Mouse (Mus musculus): Measurements from ENCODE around the gene Angptl3.

Angptl3 gene

DNA sequence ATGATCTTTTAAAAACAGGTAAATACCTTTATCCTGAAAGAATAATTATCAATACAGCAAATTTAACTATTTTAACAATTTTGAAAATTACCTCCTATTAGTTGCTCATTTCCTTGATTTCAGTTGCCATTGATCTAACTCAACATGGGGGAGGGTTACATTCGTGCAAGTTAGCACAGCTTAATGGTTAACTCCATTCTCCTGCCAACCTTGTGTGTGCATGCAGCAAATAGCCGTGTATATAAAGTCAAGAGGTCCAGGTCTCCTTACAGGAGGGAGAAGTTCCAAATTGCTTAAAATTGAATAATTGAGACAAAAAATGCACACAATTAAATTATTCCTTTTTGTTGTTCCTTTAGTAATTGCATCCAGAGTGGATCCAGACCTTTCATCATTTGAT lies at the start of gene Angptl3:
TSS of gene Angptl3 (plus strand) at position 269 of the 400 bp plus-strand sequence.
- in situ Hi-C loops (cut with MboI, MseI), result no loop called here

- in situ Hi-C loops (cut with MboI, MseI), result no loop called here
Measured at GRCm38 (mm10) chr4:98984701-98985100, 46.1 kb upstream of the Angptl3 start.

DNA sequence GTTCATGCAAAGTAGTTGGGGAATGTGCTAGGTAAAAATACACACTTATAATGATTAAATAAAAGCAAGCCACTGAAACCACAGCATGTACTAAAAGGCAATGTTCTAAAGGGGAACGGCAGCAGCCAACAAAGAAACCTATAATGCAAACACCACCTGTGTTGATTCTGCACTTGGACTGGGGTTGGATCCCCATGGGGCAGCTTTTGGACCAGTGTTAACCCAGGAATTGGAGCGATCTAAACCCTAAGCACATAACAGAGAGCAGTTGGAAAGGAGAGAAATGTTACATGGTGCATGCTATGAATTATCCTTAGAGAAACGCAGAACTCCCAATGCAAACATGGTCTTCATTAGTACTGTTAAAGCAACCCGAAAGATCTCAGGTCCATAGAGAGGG lies 37.3 kb upstream of the Angptl3 start:
- in situ Hi-C loops (cut with MboI, MseI), result no loop called here

DNA sequence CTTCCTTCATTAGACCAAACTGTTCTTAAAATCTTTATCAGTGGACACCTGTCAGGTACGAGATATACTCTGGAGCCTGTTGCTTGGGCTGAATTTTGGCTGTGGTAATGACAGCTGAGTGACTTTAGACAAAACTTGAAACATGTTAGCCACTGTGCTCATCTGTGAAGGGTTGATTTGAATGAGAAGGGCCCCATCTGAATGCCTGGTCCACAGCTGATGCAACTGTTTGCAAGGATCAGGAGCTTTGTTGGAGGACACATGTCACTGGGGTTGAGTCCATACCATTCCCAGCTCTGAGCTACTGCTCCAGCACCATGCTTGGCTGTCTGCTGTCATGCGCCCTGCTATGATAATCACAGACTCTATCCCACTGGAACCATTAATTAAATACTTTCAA lies 25.2 kb upstream of the Angptl3 start:
- in situ Hi-C loops (cut with MboI, MseI), result no loop called here

GRCm38 (mm10) chr4:99006319-99006718 lies 24.4 kb upstream of the Angptl3 start:
- in situ Hi-C loops (cut with MboI, MseI), result no loop called here

- in situ Hi-C loops (cut with MboI, MseI), result no loop called here
Measured at GRCm38 (mm10) chr4:99011039-99011438, 19.7 kb upstream of the Angptl3 start.

DNA sequence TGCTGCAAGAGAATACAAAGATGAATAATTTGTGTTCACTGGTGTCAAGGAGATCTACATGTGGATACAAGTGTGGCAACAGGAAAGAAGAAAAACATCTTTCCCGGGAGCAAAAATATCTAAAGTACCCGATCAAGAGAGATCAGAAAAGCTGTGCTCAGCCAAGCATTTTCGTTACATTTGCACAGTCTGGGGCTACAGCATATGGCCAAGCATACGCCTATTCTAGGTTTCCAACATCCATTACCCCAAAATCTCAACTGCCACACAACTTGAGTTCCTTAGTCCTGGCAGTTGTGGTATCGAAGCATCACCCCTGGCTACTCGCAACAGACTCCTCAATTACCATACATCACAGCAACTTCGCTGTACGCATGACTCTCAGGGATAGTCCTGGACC lies 8.5 kb upstream of the Angptl3 start:
- in situ Hi-C loops (cut with MboI, MseI), result no loop called here

GRCm38 (mm10) chr4:99028377-99028776 lies 2.4 kb upstream of the Angptl3 start:
- in situ Hi-C loops (cut with MboI, MseI), result no loop called here

- in situ Hi-C loops (cut with MboI, MseI), result no loop called here
Measured at GRCm38 (mm10) chr4:99032921-99033320, 2.2 kb downstream of the Angptl3 start.

- in situ Hi-C loops (cut with MboI, MseI), result no loop called here
Measured at GRCm38 (mm10) chr4:99044854-99045253, 14.1 kb downstream of the Angptl3 start.

- in situ Hi-C loops (cut with MboI, MseI), result no loop called here
Measured at GRCm38 (mm10) chr4:99046471-99046870, 15.7 kb downstream of the Angptl3 start.

DNA sequence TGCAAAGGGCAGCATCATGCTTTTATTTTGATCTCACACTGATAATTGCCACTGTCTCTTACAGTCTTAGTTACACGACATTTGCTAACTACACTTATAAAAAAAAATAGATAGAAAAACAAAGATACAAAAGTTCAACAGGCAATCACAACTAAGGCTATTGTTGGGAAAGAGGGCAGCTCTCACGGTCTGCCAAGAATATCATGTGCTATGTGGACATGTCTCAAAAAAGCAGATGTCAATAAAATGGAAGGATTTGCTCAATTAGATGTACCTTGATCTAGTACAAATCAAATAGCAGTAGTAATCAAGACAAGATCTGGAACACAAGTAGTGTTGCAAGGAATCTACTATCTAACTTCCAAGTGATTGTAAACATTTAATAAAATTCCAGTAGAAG lies 17.8 kb downstream of the Angptl3 start:
- in situ Hi-C loops (cut with MboI, MseI), result no loop called here

GRCm38 (mm10) chr4:99064524-99064923 lies 33.8 kb downstream of the Angptl3 start:
- in situ Hi-C loops (cut with MboI, MseI), result no loop called here

DNA sequence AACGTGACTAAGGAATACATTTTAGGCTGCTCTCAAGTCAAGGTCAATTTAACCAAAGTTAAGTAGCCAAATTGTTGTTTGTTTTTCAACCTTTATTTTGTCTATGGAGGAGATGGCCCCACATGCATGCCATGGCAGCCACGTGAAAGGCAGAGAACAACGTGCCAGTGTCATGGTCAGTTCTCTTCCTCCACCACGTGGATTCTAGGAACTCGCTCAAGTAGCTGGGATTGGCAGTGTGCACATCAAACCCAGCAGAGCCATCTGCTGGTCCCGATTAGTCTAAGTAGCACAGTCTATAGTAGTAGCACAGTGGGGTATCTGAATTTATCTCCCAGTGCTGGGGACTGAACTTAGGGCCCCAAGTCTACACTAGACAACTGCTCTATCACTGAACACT lies 38.1 kb downstream of the Angptl3 start:
- in situ Hi-C loops (cut with MboI, MseI), result no loop called here

- in situ Hi-C loops (cut with MboI, MseI), result no loop called here
Measured at GRCm38 (mm10) chr4:99078005-99078404, 47.3 kb downstream of the Angptl3 start.

- in situ Hi-C loops (cut with MboI, MseI), result no loop called here
Measured at GRCm38 (mm10) chr4:99081169-99081568, 50.4 kb downstream of the Angptl3 start.

DNA sequence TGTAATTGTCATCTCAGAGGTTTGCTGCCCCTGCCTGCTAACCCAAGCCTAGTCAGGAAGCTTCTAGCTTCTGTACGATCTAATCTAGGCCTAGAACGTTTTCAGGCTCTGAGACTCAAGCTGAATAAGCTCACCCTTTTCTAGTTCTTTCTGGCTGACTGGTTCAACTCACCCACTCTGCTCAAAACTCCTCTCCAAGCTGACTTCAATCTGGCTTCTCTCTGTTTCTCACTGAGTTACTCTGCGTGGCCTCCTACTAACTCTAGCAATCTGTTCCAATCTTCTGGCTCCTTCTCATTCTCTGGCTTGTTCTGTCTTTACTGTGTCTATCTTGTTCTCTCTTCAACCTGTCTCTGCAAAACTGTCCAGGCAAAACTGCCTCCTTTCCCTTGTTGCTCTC lies 53.1 kb downstream of the Angptl3 start:
- in situ Hi-C loops (cut with MboI, MseI), result no loop called here

GRCm38 (mm10) chr4:99087760-99088485 lies 57.2 kb downstream of the Angptl3 start:
- in situ Hi-C loops (cut with MboI, MseI), result no loop called here

DNA sequence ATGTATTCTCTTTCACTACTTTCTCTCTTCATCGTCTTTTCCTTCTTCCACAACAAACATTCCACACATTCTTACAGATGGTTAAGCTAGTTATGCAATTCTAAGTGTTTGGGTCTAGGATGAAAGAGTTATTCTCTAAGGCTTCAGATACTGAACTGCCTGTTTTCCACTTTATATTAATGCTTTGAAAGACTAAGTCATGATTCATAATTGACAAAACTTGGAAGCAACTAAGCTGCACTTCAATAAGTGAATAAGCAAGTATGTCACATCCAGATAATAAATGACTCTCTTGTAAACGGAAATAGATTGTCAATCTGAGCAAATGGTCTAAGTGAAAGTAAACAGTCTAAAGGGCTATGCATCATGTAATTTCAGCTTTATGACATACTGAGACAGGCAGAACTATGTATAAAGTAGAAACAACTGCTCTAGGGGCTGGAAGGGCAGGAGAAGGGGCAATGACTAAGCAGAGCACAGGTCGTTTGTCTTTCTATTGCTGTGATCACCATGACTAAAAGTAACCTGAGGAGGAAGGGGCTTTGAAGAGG lies 60.5 kb downstream of the Angptl3 start:
- in situ Hi-C loops (cut with MboI, MseI), result no loop called here

GRCm38 (mm10) chr4:99091777-99092176 lies 61.0 kb downstream of the Angptl3 start:
- in situ Hi-C loops (cut with MboI, MseI), result no loop called here
